Mouse (Mus musculus): ENCODE results near the gene Tyw5.

GRCm38 (mm10) chr1:57445679-57446078, 38.8 kb upstream of the Tyw5 start:
- TF ChIP-seq CTCF (IDR thresholded peaks at IDR 0.05; ENCODE audit: low read depth, low read length) (no peak), POLR2A (IDR thresholded peaks at IDR 0.05; ENCODE audit: borderline replicate concordance, low read depth, low read length) (no peak)

All from bone marrow macrophage, adult 2 months (primary cell).